Mouse (Mus musculus) thymus, adult 18-20 months (tissue): ENCODE results near the gene Rps19.
"Not testable (repeated sequence)": the region's sequence is repeated elsewhere in the genome, so short reads cannot be mapped to it uniquely, and the experiment has no call there.

Experiments used
- DNase-seq, 2 experiments: peaks; one replicate each; pipeline ENCODE4 v3.0.0; 2022; ENCODE audit warnings: mixed read lengths in 2 of 2

Rps19 gene

GRCm38 (mm10) chr7:24877588-24877987 lies 6.6 kb upstream of the Rps19 start:
- no peak for DNase-seq

GRCm38 (mm10) chr7:24879620-24880019 lies 4.6 kb upstream of the Rps19 start:
- no peak for DNase-seq

GRCm38 (mm10) chr7:24882416-24883199 lies 1.6 kb upstream of the Rps19 start:
- DNase-seq = no peak

GRCm38 (mm10) chr7:24884693-24885291 lies 621 bp downstream of the Rps19 start:
- DNase-seq = no peak

GRCm38 (mm10) chr7:24885468-24886307 lies 1.5 kb downstream of the Rps19 start:
- no peak for DNase-seq

GRCm38 (mm10) chr7:24886308-24886633 lies 2.1 kb downstream of the Rps19 start:
- no peak for DNase-seq

GRCm38 (mm10) chr7:24887096-24887495 lies 2.9 kb downstream of the Rps19 start:
- DNase-seq = no peak

GRCm38 (mm10) chr7:24889431-24890220 lies 5.5 kb downstream of the Rps19 start:
- no peak for DNase-seq

- DNase-seq = peak; percentile 50 to 64
Measured at GRCm38 (mm10) chr7:24890281-24891216, 6.4 kb downstream of the Rps19 start.

GRCm38 (mm10) chr7:24891241-24892124 lies 7.3 kb downstream of the Rps19 start:
- DNase-seq = no peak

GRCm38 (mm10) chr7:24892125-24892583 lies 8.0 kb downstream of the Rps19 start:
- no peak for DNase-seq

GRCm38 (mm10) chr7:24895749-24896148 lies 11.6 kb downstream of the Rps19 start:
- DNase-seq = not testable (repeated sequence)

- DNase-seq = no peak
Measured at GRCm38 (mm10) chr7:24896269-24896668, 12.1 kb downstream of the Rps19 start.

- no peak for DNase-seq
Measured at GRCm38 (mm10) chr7:24897224-24897623, 13.1 kb downstream of the Rps19 start, which contains the start of gene Cd79a. TSS of gene Cd79a (plus strand) at chr7:24897381.

GRCm38 (mm10) chr7:24897959-24898358 lies 13.8 kb downstream of the Rps19 start:
- no peak for DNase-seq

GRCm38 (mm10) chr7:24901114-24901513 lies 16.9 kb downstream of the Rps19 start:
- no peak for DNase-seq

- peak in 1 of 2 experiments; percentile 43 for DNase-seq
Measured at GRCm38 (mm10) chr7:24901842-24902241, 17.7 kb downstream of the Rps19 start.

GRCm38 (mm10) chr7:24902264-24902629 lies 18.1 kb downstream of the Rps19 start:
- no peak for DNase-seq

GRCm38 (mm10) chr7:24902630-24903443 lies 18.7 kb downstream of the Rps19 start, which contains the start of gene Arhgef1:
TSS of gene Arhgef1 (plus strand) at chr7:24902912.
- DNase-seq = peak; percentile 68 to 73
